In the genomic region with DNA sequence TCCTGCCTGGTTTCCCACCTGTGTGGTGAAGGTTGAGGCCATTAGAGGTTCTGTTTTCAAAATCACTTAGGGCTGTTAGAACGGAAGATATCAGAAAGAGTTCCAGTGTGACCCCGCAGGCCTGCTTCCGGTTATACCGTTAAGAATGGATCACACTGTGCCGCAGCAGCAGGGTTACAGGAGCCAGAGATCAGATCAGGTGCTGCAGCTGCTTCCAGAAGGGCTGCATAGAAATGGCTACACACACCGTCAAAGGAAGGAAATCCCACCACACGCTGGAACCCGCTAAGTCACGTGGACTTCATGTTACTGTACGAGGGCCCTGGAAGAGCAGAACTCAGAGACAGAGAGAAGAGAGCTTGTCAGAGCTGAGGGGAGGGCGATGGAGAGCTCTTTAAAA, we compare ENCODE assay signal across 18 mouse cellular contexts.
DNase-seq lines count a peak whose midpoint lies in the region; ATAC-seq lines count a peak whose summit lies in the region.
"Had no signal": no experiment of that assay in that cellular context is flagged by ENCODE, and none has a peak within 500 bp of the region (broad histone marks: within the 10 kb centered on the region; RNA-seq: fewer than 3 reads in every experiment).

No protein-coding gene starts in this region.

- intact Hi-C loops in heart, postnatal 14 days (cut with DNase I): loop anchor here (2.0 to 10.0 kb wide), 3 partner anchors 205 to 1499 kb away; no protein-coding TSS in a partner anchor

- peak; percentile 68 for DNase-seq in heart, adult 11 months
- no peak for DNase-seq in heart, postnatal 14 days
- peak; percentile 2 for DNase-seq in thymus, postnatal 0 days (ENCODE audit: low spot score)
- DNase-seq in thymus, postnatal 10 days (ENCODE audit: low spot score in 2 of 2): no peak
- peak; percentile 25 for DNase-seq in 416B (ENCODE audit: low read depth)
- DNase-seq in right cerebral cortex, postnatal 14 days: no peak
- DNase-seq: adrenal gland, postnatal 10 days; adrenal gland, postnatal 36 days; B cell, adult 2 months; cerebellum, adult 18-20 months; cerebellum, adult 9-10 months; cerebellum, postnatal 14 days; gastrocnemius, postnatal 25 days; heart, postnatal 36 days had no signal

- ATAC-seq in hematopoietic stem cell, adult 5-6 weeks (replicated peaks in 1 of 2; ENCODE audit: insufficient read depth in 1 of 2, low FRiP score in 2 of 2, low TSS enrichment in 1 of 2, low read depth in 1 of 2, poor library complexity in 2 of 2, severe bottlenecking in 2 of 2): peak; percentile 39 to 56; a peak in 3 of 4 replicates
- ATAC-seq: forebrain, embryonic 15.5 days; hindbrain, postnatal 0 days; Patski had no signal

Comparison
In these comparisons a context has a peak if more than half of its experiments do, and no peak if none do; other contexts are left out.
1. DNase-seq: peak in heart, adult 11 months (single experiment), thymus, postnatal 0 days (single experiment) and 416B (single experiment); none in heart, postnatal 14 days (0 of 2), thymus, postnatal 10 days (0 of 2) and right cerebral cortex, postnatal 14 days (single experiment).